Mouse (Mus musculus) layer of hippocampus, postnatal 10 days (tissue): ENCODE results near the gene Olfr735. TPM values are rescaled to one million over a fixed set of nuclear protein-coding genes. Genes with fewer than 3 reads are reported as not detected.

Source experiments
- DNase-seq, 2 experiments: peaks; one replicate each; pipeline ENCODE4 v3.0.0; 2021; ENCODE audit warnings: low spot score in 2 of 2
- long read RNA-seq: library from polyadenylated mRNA; stranded (forward); transcript quantifications from one replicate; pipeline ENCODE4 v2.0.0, GENCODE M21; 2023
- total RNA-seq, 2 experiments: library from RNA; stranded (reverse); gene quantifications; 2 replicates each; pipeline ENCODE4 v1.2.3; 2021

The Olfr735 gene
- not detected for total RNA-seq
- long read RNA-seq: 0 reads

GRCm38 (mm10) chr14:50348796-50349195 lies at the start of gene Olfr735:
Gene Olfr735, minus strand, starts transcription at chr14:50348872.
- DNase-seq: no peak

DNA sequence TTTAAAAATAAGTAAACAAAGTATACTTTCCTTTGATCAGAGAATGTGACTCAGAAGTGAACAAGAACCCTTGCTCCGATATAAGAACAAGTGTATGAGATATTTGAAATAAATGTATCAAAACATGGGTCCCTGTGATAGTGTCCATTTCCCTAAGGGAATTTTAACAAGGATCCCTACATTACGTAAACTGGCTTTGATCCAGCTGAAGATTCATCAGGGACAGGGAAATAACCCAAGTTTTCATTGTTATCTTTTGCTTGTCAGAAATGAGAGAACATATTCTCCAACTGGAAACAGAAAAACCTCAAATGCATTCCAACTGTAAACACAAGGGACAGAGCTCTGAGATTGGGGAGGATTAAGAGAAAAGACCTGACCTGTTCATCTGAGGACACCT lies 32.2 kb upstream of the Olfr735 start, which contains the start of gene Olfr736:
Gene Olfr736, plus strand, starts transcription at position 301 of the 400 bp plus-strand sequence.
- DNase-seq: no peak

DNA sequence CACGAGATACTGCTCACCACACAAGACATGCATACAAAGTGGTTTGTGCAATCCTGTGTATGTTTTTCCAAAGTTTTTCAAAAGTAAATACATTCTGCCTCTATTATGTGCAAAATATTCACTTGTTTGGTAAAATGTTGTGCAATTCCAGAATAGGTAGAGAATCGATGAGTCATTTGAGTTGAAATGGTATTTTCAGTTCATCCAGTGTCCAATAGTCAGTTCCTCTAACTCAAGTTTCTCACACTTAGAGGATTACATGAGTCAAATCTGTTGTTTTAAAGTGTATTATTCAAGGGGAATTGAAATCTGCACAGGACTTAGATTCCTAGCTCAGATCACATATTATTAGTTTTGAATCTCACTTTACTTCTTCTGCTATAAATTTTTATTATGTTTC lies 14.9 kb upstream of the Olfr735 start:
- no peak for DNase-seq

DNA sequence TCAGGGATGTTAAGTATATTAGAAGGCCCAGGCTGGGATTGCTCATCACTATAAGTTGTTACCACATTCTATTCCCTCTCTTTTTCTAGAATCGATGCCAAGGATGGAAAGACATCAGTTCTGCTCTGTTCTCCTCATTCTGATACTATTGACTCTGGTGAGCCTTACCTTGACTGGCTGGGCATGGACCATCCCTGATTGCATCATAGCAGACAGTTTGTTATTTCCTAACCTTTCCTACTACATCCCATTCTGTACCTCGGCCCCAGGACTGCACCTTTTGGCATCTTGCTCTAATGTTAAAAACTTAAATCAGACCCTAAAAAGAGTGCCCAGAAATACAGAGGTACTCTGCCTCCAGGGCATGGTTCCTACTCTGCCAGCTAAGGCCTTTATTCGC lies 11.8 kb upstream of the Olfr735 start:
- DNase-seq: no peak

DNA sequence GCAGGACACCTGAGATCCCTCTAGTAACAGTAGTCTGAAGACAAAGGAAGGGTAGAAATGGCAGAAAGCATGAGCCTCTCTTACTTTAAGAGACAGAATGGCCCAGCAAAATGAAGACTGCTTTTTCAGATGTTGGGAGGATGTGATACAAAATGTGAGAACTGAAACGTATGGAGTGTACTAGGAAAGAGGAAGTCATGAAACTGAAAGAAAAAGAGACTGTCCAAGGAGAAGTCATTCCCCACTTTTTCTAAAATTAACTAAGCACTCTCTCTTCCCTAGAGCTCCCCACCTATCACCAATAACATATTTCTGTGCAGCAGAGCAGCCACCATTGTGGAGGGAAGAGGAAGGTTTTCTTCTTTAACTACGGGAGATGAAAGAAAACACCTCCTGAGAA lies 8.9 kb upstream of the Olfr735 start, which contains the start of gene Tlr11:
Gene Tlr11, plus strand, starts transcription at position 322 of the 400 bp plus-strand sequence.
- DNase-seq: no peak

GRCm38 (mm10) chr14:50356725-50357124 lies 8.1 kb upstream of the Olfr735 start:
- no peak for DNase-seq

DNA sequence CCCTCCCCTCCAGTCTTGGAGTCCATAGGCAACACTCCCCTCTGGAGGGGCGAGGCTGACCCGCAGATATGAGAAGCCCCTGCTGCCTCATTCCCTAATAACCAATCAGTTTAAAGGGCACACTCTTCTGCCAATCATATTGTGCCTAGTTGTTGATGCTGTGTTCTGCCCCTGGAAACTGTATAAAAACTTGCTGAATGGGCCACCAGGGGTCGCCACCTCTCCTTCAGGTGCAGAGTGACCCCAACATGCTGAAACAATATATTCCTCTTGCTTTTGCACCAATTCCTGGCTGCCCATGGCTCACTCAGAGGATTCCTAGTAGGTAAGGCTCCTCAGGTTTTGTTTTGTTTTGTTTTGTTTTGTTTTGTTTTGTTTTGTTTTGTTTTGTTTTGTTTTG lies 3.8 kb upstream of the Olfr735 start:
- DNase-seq: no peak

DNA sequence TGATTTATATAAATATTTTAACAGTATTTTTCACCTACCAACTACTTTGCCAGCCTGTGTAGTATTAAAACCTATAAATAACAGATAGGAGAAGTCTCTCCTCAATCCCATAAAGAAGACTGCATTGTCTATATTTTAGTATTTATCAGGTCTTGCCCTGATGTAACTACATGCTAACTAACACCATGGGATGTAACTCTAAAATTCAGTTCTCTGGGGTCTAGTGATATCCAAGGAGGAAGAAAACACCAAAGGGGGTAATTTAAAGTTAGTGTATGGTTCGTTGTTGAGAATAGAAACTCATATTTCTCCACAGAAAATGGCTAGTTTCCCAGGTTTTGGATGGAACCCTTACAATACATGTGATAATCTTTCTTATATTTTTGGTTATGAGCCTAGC lies 22.0 kb downstream of the Olfr735 start, which contains the start of gene Olfr734:
Gene Olfr734, minus strand, starts transcription at position 101 of the 400 bp plus-strand sequence.
- DNase-seq: no peak

- DNase-seq: no peak
These were observed 47.2 kb downstream of the Olfr735 start, which contains the start of gene Olfr733 for GRCm38 (mm10) chr14:50301422-50301821. Gene Olfr733, minus strand, starts transcription at chr14:50301522.

Other genes with a start within 250 kb of the Olfr735 start
- not detected for gene Olfr727, start 225.7 kb downstream of the Olfr735 start, total RNA-seq
- not detected for gene Olfr728, start 206.2 kb downstream of the Olfr735 start, total RNA-seq
- gene Olfr729, start 196.0 kb downstream of the Olfr735 start, total RNA-seq: not detected
- not detected for gene Olfr730, start 160.7 kb downstream of the Olfr735 start, total RNA-seq
- gene Olfr731, start 107.0 kb downstream of the Olfr735 start, total RNA-seq: not detected
- not detected for gene Olfr732, start 64.7 kb downstream of the Olfr735 start, total RNA-seq
- not detected for gene Olfr733, start 47.4 kb downstream of the Olfr735 start, total RNA-seq
- gene Olfr734, start 22.1 kb downstream of the Olfr735 start, total RNA-seq: not detected
- gene Tlr11, start 9.0 kb upstream of the Olfr735 start, total RNA-seq: not detected
- gene Olfr736, start 32.3 kb upstream of the Olfr735 start, total RNA-seq: not detected
- not detected for gene Olfr738, start 58.7 kb upstream of the Olfr735 start, total RNA-seq
- gene Olfr739, start 69.8 kb upstream of the Olfr735 start, total RNA-seq: not detected
- gene Olfr740, start 96.7 kb upstream of the Olfr735 start, total RNA-seq: not detected
- gene Olfr741, start 123.9 kb upstream of the Olfr735 start, total RNA-seq: not detected
- not detected for gene Olfr742, start 154.7 kb upstream of the Olfr735 start, total RNA-seq
- gene Olfr743, start 173.0 kb upstream of the Olfr735 start, total RNA-seq: not detected